Mouse (Mus musculus): ENCODE data around the gene Alg9. TPM values are rescaled to one million over a fixed set of nuclear protein-coding genes. Genes with fewer than 3 reads are reported as not detected.
A peak's percentile ranks its signal among the peaks of the same experiment; 100 is the strongest.

Gene Alg9
- polyA plus RNA-seq, 1 experiment from 2014 or later: 33.4 TPM

GRCm38 (mm10) chr9:50865803-50866202 lies 91.0 kb downstream of the Alg9 start:
- Histone ChIP-seq H3K27ac (ENCODE audit: low read depth, low read length) (no peak overlapping the region), H3K9me3 (ENCODE audit: control insufficient read depth, low read length) (no peaks in the 10 kb centered on the region), H3K36me3 (ENCODE audit: control insufficient read depth, insufficient read depth, low read length) (peaks cover 14% of the 10 kb centered on the region), H3K4me1 (replicated peaks; ENCODE audit: control insufficient read depth, insufficient read depth, low read length) (no peaks in the 10 kb centered on the region), H3K27me3 (ENCODE audit: control insufficient read depth, insufficient read depth, low read length) (no peaks in the 10 kb centered on the region), H3K4me3 (ENCODE audit: low read depth, low read length) (no peak overlapping the region), H3K9ac (ENCODE audit: low read length) (no peak overlapping the region), H3K4me2 (ENCODE audit: low read depth, low read length, severe bottlenecking) (no peak overlapping the region)
- DNase-seq (ENCODE audit: low spot score) (no peak), ATAC-seq (replicated peaks; ENCODE audit: low FRiP score) (no peak)
- 87% methylated on average over 8 of the region's 8 CpGs for WGBS

GRCm38 (mm10) chr9:50867015-50867414 lies 92.2 kb downstream of the Alg9 start:
- Histone ChIP-seq H3K9ac (ENCODE audit: low read length) (no peak overlapping the region), H3K27ac (ENCODE audit: low read depth, low read length) (no peak overlapping the region), H3K27me3 (ENCODE audit: control insufficient read depth, insufficient read depth, low read length) (no peaks in the 10 kb centered on the region), H3K4me1 (replicated peaks; ENCODE audit: control insufficient read depth, insufficient read depth, low read length) (no peaks in the 10 kb centered on the region), H3K36me3 (ENCODE audit: control insufficient read depth, insufficient read depth, low read length) (peaks cover 7% of the 10 kb centered on the region), H3K4me2 (ENCODE audit: low read depth, low read length, severe bottlenecking) (no peak overlapping the region), H3K4me3 (ENCODE audit: low read depth, low read length) (no peak overlapping the region), H3K9me3 (ENCODE audit: control insufficient read depth, low read length) (no peaks in the 10 kb centered on the region)
- WGBS: 94% methylated on average over 6 of the region's 6 CpGs
- DNase-seq (ENCODE audit: low spot score): no peak
- ATAC-seq (replicated peaks; ENCODE audit: low FRiP score): no peak

GRCm38 (mm10) chr9:50868182-50868581 lies 93.4 kb downstream of the Alg9 start:
- ATAC-seq (replicated peaks; ENCODE audit: low FRiP score): no peak
- Histone ChIP-seq H3K36me3 (ENCODE audit: control insufficient read depth, insufficient read depth, low read length) (peaks cover 7% of the 10 kb centered on the region; the same call in 1 of the 2 replicates), H3K4me1 (replicated peaks; ENCODE audit: control insufficient read depth, insufficient read depth, low read length) (no peaks in the 10 kb centered on the region), H3K9me3 (ENCODE audit: control insufficient read depth, low read length) (no peaks in the 10 kb centered on the region), H3K4me2 (ENCODE audit: low read depth, low read length, severe bottlenecking) (no peak overlapping the region), H3K4me3 (ENCODE audit: low read depth, low read length) (no peak overlapping the region), H3K9ac (ENCODE audit: low read length) (no peak overlapping the region), H3K27ac (ENCODE audit: low read depth, low read length) (no peak overlapping the region), H3K27me3 (ENCODE audit: control insufficient read depth, insufficient read depth, low read length) (no peaks in the 10 kb centered on the region)
- whole genome bisulfite sequencing: 88% methylated on average over 2 of the region's 2 CpGs
- DNase-seq (ENCODE audit: low spot score): no peak

- Histone ChIP-seq H3K27ac (ENCODE audit: low read depth, low read length) (no peak overlapping the region), H3K36me3 (ENCODE audit: control insufficient read depth, insufficient read depth, low read length) (peaks cover 8% of the 10 kb centered on the region; the same call in 1 of the 2 replicates), H3K9ac (ENCODE audit: low read length) (no peak overlapping the region), H3K4me2 (ENCODE audit: low read depth, low read length, severe bottlenecking) (no peak overlapping the region), H3K4me1 (replicated peaks; ENCODE audit: control insufficient read depth, insufficient read depth, low read length) (no peaks in the 10 kb centered on the region), H3K9me3 (ENCODE audit: control insufficient read depth, low read length) (no peaks in the 10 kb centered on the region), H3K4me3 (ENCODE audit: low read depth, low read length) (no peak overlapping the region), H3K27me3 (ENCODE audit: control insufficient read depth, insufficient read depth, low read length) (no peaks in the 10 kb centered on the region)
- ATAC-seq (replicated peaks; ENCODE audit: low FRiP score) (no peak), DNase-seq (ENCODE audit: low spot score) (no peak)
- 94% methylated on average over 9 of the region's 9 CpGs for WGBS
Observed at GRCm38 (mm10) chr9:50873210-50873609, 98.4 kb downstream of the Alg9 start.

GRCm38 (mm10) chr9:50874031-50874430 lies 99.2 kb downstream of the Alg9 start:
- WGBS: 91% methylated on average over 6 of the region's 6 CpGs
- Histone ChIP-seq H3K4me3 (ENCODE audit: low read depth, low read length) (no peak overlapping the region), H3K36me3 (ENCODE audit: control insufficient read depth, insufficient read depth, low read length) (peaks cover 8% of the 10 kb centered on the region; the same call in 1 of the 2 replicates), H3K27ac (ENCODE audit: low read depth, low read length) (no peak overlapping the region), H3K9me3 (ENCODE audit: control insufficient read depth, low read length) (no peaks in the 10 kb centered on the region), H3K4me1 (replicated peaks; ENCODE audit: control insufficient read depth, insufficient read depth, low read length) (no peaks in the 10 kb centered on the region), H3K27me3 (ENCODE audit: control insufficient read depth, insufficient read depth, low read length) (no peaks in the 10 kb centered on the region), H3K9ac (ENCODE audit: low read length) (no peak overlapping the region), H3K4me2 (ENCODE audit: low read depth, low read length, severe bottlenecking) (no peak overlapping the region)
- no peak for DNase-seq (ENCODE audit: low spot score)
- ATAC-seq (replicated peaks; ENCODE audit: low FRiP score): no peak

- H3K4me3 ChIP-seq (ENCODE audit: low read depth, low read length): no peak overlapping the region
- DNase-seq (ENCODE audit: low spot score) (no peak), ATAC-seq (replicated peaks; ENCODE audit: low FRiP score) (no peak)
- no peaks in the 10 kb centered on the region for H3K9me3 ChIP-seq (ENCODE audit: control insufficient read depth, low read length)
- H3K4me2 ChIP-seq (ENCODE audit: low read depth, low read length, severe bottlenecking): no peak overlapping the region
- 94% methylated on average over 4 of the region's 4 CpGs for WGBS
- H3K27me3 ChIP-seq (ENCODE audit: control insufficient read depth, insufficient read depth, low read length): no peaks in the 10 kb centered on the region
- H3K9ac ChIP-seq (ENCODE audit: low read length): no peak overlapping the region
- no peak overlapping the region for H3K27ac ChIP-seq (ENCODE audit: low read depth, low read length)
- H3K4me1 ChIP-seq (replicated peaks; ENCODE audit: control insufficient read depth, insufficient read depth, low read length): no peaks in the 10 kb centered on the region
- H3K36me3 ChIP-seq (ENCODE audit: control insufficient read depth, insufficient read depth, low read length): peaks cover 5% of the 10 kb centered on the region; the same call in 1 of the 2 replicates
Observed at GRCm38 (mm10) chr9:50875470-50875869, 100.7 kb downstream of the Alg9 start.

- Histone ChIP-seq H3K36me3 (ENCODE audit: control insufficient read depth, insufficient read depth, low read length) (peaks cover 5% of the 10 kb centered on the region; the same call in 1 of the 2 replicates), H3K9me3 (ENCODE audit: control insufficient read depth, low read length) (no peaks in the 10 kb centered on the region), H3K9ac (ENCODE audit: low read length) (no peak overlapping the region), H3K27ac (ENCODE audit: low read depth, low read length) (no peak overlapping the region), H3K4me2 (ENCODE audit: low read depth, low read length, severe bottlenecking) (no peak overlapping the region), H3K27me3 (ENCODE audit: control insufficient read depth, insufficient read depth, low read length) (no peaks in the 10 kb centered on the region), H3K4me1 (replicated peaks; ENCODE audit: control insufficient read depth, insufficient read depth, low read length) (no peaks in the 10 kb centered on the region), H3K4me3 (ENCODE audit: low read depth, low read length) (no peak overlapping the region)
- 94% methylated on average over 3 of the region's 3 CpGs for WGBS
- DNase-seq (ENCODE audit: low spot score) (no peak), ATAC-seq (replicated peaks; ENCODE audit: low FRiP score) (no peak)
Observed at GRCm38 (mm10) chr9:50876287-50876686, 101.5 kb downstream of the Alg9 start.

- Histone ChIP-seq H3K36me3 (ENCODE audit: control insufficient read depth, insufficient read depth, low read length) (peaks cover 6% of the 10 kb centered on the region; the same call in 1 of the 2 replicates), H3K27ac (ENCODE audit: low read depth, low read length) (no peak overlapping the region)
Observed at GRCm38 (mm10) chr9:50877431-50877830, 102.6 kb downstream of the Alg9 start.

GRCm38 (mm10) chr9:50882183-50882582 lies 107.4 kb downstream of the Alg9 start:
- Histone ChIP-seq H3K27me3 (ENCODE audit: control insufficient read depth, insufficient read depth, low read length) (no peaks in the 10 kb centered on the region), H3K9me3 (ENCODE audit: control insufficient read depth, low read length) (no peaks in the 10 kb centered on the region), H3K27ac (ENCODE audit: low read depth, low read length) (no peak overlapping the region), H3K4me1 (replicated peaks; ENCODE audit: control insufficient read depth, insufficient read depth, low read length) (no peaks in the 10 kb centered on the region), H3K4me2 (ENCODE audit: low read depth, low read length, severe bottlenecking) (no peak overlapping the region), H3K36me3 (ENCODE audit: control insufficient read depth, insufficient read depth, low read length) (peaks cover 6% of the 10 kb centered on the region; the same call in 1 of the 2 replicates), H3K4me3 (ENCODE audit: low read depth, low read length) (no peak overlapping the region), H3K9ac (ENCODE audit: low read length) (no peak overlapping the region)
- ATAC-seq (replicated peaks; ENCODE audit: low FRiP score) (no peak), DNase-seq (ENCODE audit: low spot score) (peak; percentile 14)
- WGBS: 88% methylated on average over 2 of the region's 2 CpGs

More at GRCm38 (mm10) chr9:50877431-50877830, 102.6 kb downstream of the Alg9 start:
- H3K4me3 ChIP-seq (ENCODE audit: low read depth, low read length): no peak overlapping the region
- no peak for ATAC-seq (replicated peaks; ENCODE audit: low FRiP score)
- H3K9me3 ChIP-seq (ENCODE audit: control insufficient read depth, low read length): no peaks in the 10 kb centered on the region
- no peak overlapping the region for H3K4me2 ChIP-seq (ENCODE audit: low read depth, low read length, severe bottlenecking)
- no peaks in the 10 kb centered on the region for H3K27me3 ChIP-seq (ENCODE audit: control insufficient read depth, insufficient read depth, low read length)
- 92% methylated on average over 3 of the region's 3 CpGs for WGBS
- no peaks in the 10 kb centered on the region for H3K4me1 ChIP-seq (replicated peaks; ENCODE audit: control insufficient read depth, insufficient read depth, low read length)
- no peak for DNase-seq (ENCODE audit: low spot score)
- H3K9ac ChIP-seq (ENCODE audit: low read length): no peak overlapping the region

Data from forebrain, embryonic 11.5 days (tissue).